Mouse (Mus musculus) embryo, embryonic 11.5 days (tissue): ENCODE measurements around the gene Exoc6.

Experiments
- DNase-seq: peaks from one replicate; pipeline ENCODE4 v3.0.0-alpha.2; 2012; ENCODE audit warnings: low read depth, low spot score

Gene Exoc6

GRCm38 (mm10) chr19:37686941-37687850 is 137.0 kb downstream of the Exoc6 start:
- no peak for DNase-seq

DNA sequence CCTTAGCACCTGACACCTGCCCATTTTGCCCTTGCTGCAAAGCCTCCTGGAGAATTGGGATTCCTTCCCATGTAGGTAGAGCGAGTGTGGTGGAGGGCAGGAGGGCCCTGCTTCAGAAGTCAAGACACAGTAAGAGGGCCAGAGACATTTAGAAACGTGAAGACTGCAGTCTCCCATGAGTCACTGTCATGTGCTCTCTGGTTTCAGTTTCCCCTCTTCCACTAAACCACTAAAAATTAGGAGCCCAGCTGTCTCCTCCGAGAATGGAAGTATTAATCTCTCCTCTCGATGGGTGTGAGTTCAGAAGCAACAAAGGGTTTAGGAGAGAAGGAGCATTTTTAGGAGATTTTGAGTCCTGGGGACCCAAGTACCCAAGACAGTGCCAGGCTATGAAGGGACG is 139.3 kb downstream of the Exoc6 start:
- no peak for DNase-seq

- DNase-seq: no peak
Measured at GRCm38 (mm10) chr19:37690716-37691115, 140.5 kb downstream of the Exoc6 start.

DNA sequence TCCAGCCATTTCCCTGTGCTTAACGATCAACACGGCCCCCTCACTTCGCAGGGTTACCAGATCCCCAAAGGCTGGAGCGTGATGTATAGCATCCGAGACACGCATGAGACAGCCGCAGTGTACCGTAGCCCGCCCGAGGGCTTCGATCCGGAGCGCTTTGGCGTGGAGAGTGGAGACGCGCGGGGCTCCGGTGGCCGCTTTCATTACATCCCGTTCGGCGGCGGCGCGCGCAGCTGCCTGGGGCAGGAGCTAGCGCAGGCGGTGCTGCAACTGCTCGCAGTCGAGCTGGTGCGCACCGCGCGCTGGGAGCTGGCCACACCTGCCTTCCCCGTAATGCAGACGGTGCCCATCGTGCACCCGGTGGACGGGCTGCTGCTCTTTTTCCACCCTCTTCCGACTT is 142.7 kb downstream of the Exoc6 start:
- no peak for DNase-seq

GRCm38 (mm10) chr19:37695146-37695545 is 144.9 kb downstream of the Exoc6 start:
- DNase-seq: no peak

DNA sequence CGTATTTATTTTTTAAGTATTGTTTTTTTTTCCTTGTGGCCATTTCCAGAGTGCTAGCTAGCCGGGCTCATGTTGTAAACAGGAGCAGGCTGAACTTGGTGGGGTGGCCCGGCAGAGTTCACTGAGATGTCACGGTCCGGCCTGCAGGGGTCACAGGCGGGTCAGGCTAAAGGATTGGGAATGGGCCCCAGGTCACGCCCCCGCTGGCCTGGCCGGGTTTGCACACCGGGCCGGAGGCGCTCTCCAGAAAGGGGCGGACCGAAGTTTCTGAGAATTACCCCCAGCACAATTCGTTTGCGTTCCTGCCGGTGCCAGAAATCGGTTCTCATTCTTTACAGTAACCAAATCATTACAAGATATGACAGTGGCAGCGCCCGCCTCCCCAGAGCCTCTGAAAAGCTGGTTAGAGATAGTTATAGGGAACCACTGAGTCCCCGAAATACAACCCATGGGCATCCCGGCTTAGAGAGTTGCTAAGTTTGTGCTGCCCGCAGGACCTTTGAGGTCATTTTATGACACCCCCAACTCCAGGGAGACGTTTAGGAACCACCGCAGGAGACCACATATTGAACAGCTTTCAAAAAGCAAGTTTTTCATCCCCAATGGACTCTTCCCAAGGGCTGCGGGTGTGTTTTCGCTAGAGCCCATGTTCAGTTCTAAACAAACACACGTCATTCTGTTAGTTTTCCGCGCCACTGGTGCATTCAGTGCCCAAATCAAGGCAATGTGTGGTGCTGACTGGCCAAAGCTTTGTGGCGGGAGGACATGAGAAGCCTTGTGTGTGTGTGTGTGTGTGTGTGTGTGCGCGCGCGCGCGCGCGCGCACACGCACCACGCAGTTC is 145.8 kb downstream of the Exoc6 start:
- DNase-seq: no peak

GRCm38 (mm10) chr19:37696603-37697334 is 146.6 kb downstream of the Exoc6 start:
- DNase-seq: no peak

GRCm38 (mm10) chr19:37697335-37697636 is 147.1 kb downstream of the Exoc6 start:
- no peak for DNase-seq

GRCm38 (mm10) chr19:37697651-37698272 is 147.5 kb downstream of the Exoc6 start, which contains the start of gene Cyp26a1:
Gene Cyp26a1, plus strand, starts transcription at chr19:37697798.
- no peak for DNase-seq

- DNase-seq: no peak
Measured at GRCm38 (mm10) chr19:37698273-37699160, 148.3 kb downstream of the Exoc6 start.

GRCm38 (mm10) chr19:37699711-37700110 is 149.5 kb downstream of the Exoc6 start:
- no peak for DNase-seq

DNA sequence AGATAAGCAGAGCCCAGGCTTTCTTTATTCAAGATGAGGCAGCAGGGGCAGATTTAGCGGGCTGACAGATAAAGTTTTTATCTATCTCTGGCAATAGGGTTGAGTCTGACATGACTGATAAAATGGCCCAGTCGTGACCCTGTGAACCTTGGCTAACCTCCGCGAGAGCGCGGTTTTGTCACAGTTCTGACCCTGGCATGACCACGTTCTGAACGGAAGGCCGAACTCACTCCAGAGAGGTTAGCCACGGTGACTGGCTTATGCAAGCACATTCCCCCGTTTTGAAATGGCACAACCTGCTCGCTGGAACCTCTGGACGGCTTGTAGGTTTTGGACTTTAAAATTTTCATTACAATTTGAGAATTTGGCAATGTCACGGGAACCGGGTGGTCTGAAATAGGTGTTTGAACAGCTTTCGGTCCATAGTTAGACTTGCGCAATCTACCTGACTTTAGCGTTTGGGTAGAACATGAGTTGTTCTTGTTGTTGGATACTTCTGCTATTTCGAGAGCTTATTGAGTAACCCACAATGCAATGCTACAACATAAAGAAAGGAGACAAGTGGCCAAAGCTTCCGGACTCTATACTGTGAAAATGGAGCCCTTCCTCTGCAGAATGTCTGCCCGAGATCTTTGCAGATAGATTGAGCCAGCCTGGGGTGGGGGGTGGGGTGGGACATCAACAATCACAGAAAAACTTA is 152.3 kb downstream of the Exoc6 start:
- no peak for DNase-seq

DNA sequence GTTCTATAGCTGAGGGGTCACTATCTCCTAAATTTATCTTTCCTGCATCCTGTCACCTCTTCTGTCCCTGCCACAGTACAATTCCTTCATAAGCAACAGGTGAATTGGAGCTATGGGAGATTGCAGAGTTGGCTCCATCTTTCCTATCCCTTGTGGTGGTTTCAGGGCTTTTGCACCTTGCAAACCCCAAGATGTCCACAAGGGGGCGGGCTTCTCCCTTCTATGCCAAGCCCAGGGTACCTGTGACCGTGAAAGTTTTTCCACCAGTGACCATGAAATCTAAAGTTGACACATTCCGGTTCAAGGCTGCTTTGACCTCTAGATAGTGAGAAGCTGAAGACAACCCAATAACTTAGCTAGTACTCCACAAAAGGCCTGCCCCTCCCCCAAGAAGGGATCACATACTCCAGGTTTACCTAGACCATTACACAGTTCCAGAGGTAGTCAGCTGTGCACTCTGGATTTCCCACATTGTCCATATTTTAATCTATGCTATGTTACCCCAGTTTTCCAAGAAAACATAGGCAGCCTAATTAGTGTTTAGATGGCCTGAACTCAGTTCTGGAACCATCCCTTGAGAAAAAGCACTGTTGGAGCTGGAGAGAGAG is 153.8 kb downstream of the Exoc6 start:
- DNase-seq: no peak

DNA sequence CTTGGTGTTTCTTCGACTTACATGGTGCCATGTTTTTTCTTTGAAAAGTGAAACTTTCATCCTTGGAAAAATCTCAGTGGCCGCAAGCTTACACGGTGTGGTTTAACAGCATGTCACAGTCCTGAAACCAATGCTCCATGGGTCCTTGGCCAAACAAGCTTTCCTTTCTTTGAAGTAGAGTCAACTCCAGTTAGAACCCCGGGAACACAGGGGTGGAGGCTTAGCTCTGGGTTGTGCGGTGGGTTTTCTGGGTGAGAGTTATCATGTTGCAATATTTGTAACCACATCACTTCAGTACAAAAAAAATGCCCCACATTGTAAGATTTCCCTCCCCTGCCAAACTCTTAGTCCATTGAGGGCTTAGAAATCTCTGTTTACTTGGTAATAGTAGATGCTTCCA is 155.5 kb downstream of the Exoc6 start:
- no peak for DNase-seq

DNA sequence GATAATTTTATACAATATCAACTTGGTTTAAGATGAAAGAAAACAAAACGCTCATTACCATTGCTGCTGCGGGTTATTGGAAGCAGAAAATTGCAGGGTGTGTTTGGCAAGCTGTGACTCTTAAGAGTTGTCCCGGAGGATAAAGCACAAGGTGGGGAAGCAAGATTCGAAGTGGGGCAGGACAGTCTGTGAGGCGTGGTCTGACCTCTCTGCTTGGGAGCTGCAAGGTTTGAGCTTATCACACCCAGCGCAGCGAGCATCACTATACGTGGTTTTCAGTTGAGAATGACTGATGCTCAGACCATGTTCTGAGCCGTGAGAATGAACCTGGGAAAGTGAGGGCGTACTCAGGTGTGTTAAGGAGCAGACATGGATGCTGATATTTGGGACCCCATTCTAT is 164.5 kb downstream of the Exoc6 start:
- DNase-seq: no peak

DNA sequence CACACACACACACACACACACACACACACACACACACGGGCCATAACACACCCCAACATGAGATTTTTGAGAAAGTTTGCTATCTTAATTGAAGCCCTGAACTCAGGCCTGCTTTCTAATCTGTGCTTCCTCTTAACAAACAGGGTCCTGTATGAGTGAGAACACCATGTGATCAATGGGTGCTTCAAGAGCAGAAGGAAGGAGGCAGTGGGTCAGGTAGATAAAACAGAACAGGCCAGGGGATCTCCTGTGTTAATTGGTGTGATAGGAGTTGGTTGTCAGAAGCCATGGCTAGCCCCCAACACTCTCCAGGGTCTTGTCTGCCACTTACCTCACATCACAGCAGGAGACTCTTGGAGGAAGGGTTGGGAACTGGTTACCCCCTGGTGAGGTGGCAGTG is 165.8 kb downstream of the Exoc6 start:
- DNase-seq: no peak

GRCm38 (mm10) chr19:37716524-37717175 is 166.4 kb downstream of the Exoc6 start:
- no peak for DNase-seq

GRCm38 (mm10) chr19:37719166-37719565 is 168.9 kb downstream of the Exoc6 start:
- DNase-seq: no peak

GRCm38 (mm10) chr19:37724591-37724990 is 174.4 kb downstream of the Exoc6 start:
- DNase-seq: no peak
